Comparison of ENCODE assay signal across 24 mouse cellular contexts in the genomic region with DNA sequence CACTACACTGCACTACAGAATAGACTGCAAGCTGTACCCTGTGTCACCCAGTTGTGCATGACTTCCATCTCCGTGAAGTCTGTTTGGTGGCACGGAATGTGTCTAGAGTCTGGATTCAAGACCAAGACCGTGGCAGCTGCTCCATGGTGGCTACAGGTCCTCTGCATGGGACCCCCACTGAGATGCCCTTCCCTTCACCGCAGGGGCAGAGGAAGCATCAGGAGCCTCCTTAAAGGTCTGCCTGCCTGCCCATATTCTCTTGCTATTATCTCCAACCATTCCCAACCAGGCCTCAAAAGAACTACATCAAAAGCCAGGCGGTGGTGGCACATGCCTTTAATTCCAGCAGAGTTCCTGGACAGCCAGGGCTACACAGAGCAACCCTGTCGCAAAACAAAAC. TPM values are rescaled to one million over a fixed set of nuclear protein-coding genes. Genes with fewer than 3 reads are reported as not detected.
DNase-seq lines count a peak whose midpoint lies in the region; ATAC-seq lines count a peak whose summit lies in the region.
"Had no signal": no experiment of that assay in that cellular context is flagged by ENCODE, and none has a peak within 500 bp of the region (broad histone marks: within the 10 kb centered on the region; RNA-seq: fewer than 3 reads in every experiment).

No protein-coding gene starts in this region.

- H3K27ac ChIP-seq in heart, embryonic 10.5 days: no peak overlapping the region
- H3K27ac ChIP-seq in intestine, embryonic 14.5 days (ENCODE audit: low read depth): no peak overlapping the region
- no peak overlapping the region for H3K27ac ChIP-seq in intestine, embryonic 16.5 days (ENCODE audit: low read length)
- H3K27ac ChIP-seq: embryonic facial prominence, embryonic 10.5 days; embryonic facial prominence, embryonic 12.5 days; forebrain, embryonic 10.5 days; forebrain, embryonic 12.5 days had no signal

- H3K9ac ChIP-seq in intestine, embryonic 14.5 days (ENCODE audit: low read length): no peak overlapping the region
- H3K9ac ChIP-seq in intestine, embryonic 16.5 days (ENCODE audit: low read depth, low read length): no peak overlapping the region
- H3K9ac ChIP-seq: embryonic facial prominence, embryonic 12.5 days; forebrain, embryonic 12.5 days; forebrain, postnatal 0 days had no signal

- WGBS in heart, embryonic 10.5 days: 50% methylated on average over 6 of the region's 6 CpGs
- WGBS in intestine, embryonic 14.5 days: 62% methylated on average over 6 of the region's 6 CpGs
- WGBS in intestine, embryonic 16.5 days: 66% methylated on average over 6 of the region's 6 CpGs

- H3K36me3 ChIP-seq in heart, embryonic 10.5 days: no peaks in the 10 kb centered on the region
- H3K36me3 ChIP-seq in intestine, embryonic 14.5 days (ENCODE audit: control insufficient read depth, insufficient read depth, low read length): no peaks in the 10 kb centered on the region
- H3K36me3 ChIP-seq in intestine, embryonic 16.5 days (ENCODE audit: control insufficient read depth, insufficient read depth, low read length): no peaks in the 10 kb centered on the region
- H3K36me3 ChIP-seq: embryonic facial prominence, embryonic 10.5 days; embryonic facial prominence, embryonic 12.5 days; forebrain, embryonic 10.5 days; forebrain, embryonic 12.5 days had no signal

- H3K9me3 ChIP-seq in heart, embryonic 10.5 days: no peaks in the 10 kb centered on the region
- H3K9me3 ChIP-seq in intestine, embryonic 14.5 days (ENCODE audit: control insufficient read depth, low read length): no peaks in the 10 kb centered on the region; the same call in 1 of the 2 replicates
- H3K9me3 ChIP-seq in intestine, embryonic 16.5 days (ENCODE audit: control insufficient read depth, low read length): no peaks in the 10 kb centered on the region
- H3K9me3 ChIP-seq: embryonic facial prominence, embryonic 10.5 days; embryonic facial prominence, embryonic 12.5 days; forebrain, embryonic 10.5 days; forebrain, embryonic 12.5 days had no signal

- H3K4me1 ChIP-seq in heart, embryonic 10.5 days: peaks cover 15% of the 10 kb centered on the region
- H3K4me1 ChIP-seq in intestine, embryonic 14.5 days (replicated peaks; ENCODE audit: control insufficient read depth, insufficient read depth, low read length): no peaks in the 10 kb centered on the region
- H3K4me1 ChIP-seq in intestine, embryonic 16.5 days (ENCODE audit: control insufficient read depth, insufficient read depth, low read length): no peaks in the 10 kb centered on the region
- H3K4me1 ChIP-seq: embryonic facial prominence, embryonic 10.5 days; embryonic facial prominence, embryonic 12.5 days; forebrain, embryonic 12.5 days had no signal

- no peak overlapping the region for H3K4me2 ChIP-seq in intestine, embryonic 14.5 days (ENCODE audit: low read length)
- no peak overlapping the region for H3K4me2 ChIP-seq in intestine, embryonic 16.5 days (ENCODE audit: low read depth, low read length)
- H3K4me2 ChIP-seq: embryonic facial prominence, embryonic 12.5 days; forebrain, embryonic 12.5 days had no signal

- DNase-seq in heart, adult 11 months: peak; percentile 78
- DNase-seq in heart, embryonic 10.5 days (ENCODE audit: low spot score): no peak
- DNase-seq in intestine, embryonic 14.5 days (ENCODE audit: low spot score): no peak
- DNase-seq in thymus, postnatal 14 days: peak; percentile 14
- DNase-seq in thymus, postnatal 25 days: no peak
- DNase-seq in ZHBTc4 (ENCODE audit: low read depth, low spot score): peak; percentile 63
- no peak for DNase-seq in cerebellum, postnatal 14 days
- DNase-seq: adrenal gland, adult 2 months; adrenal gland, postnatal 10 days; adrenal gland, postnatal 25 days; B cell, adult 2 months; cerebellum, adult 11 months; cerebellum, adult 18-20 months; cerebellum, adult 8-10 months; cerebellum, adult 9-11 months; cerebellum, postnatal 25 days; forebrain, postnatal 0 days had no signal

- no peak overlapping the region for H3K4me3 ChIP-seq in heart, embryonic 10.5 days
- H3K4me3 ChIP-seq in intestine, embryonic 14.5 days (ENCODE audit: low read depth, low read length): no peak overlapping the region
- no peak overlapping the region for H3K4me3 ChIP-seq in intestine, embryonic 16.5 days (ENCODE audit: low read length)
- H3K4me3 ChIP-seq: embryonic facial prominence, embryonic 10.5 days; embryonic facial prominence, embryonic 12.5 days; forebrain, embryonic 10.5 days; forebrain, embryonic 12.5 days had no signal

- ATAC-seq in intestine, embryonic 14.5 days (replicated peaks; ENCODE audit: low FRiP score, low TSS enrichment, low read depth): 0 out of 2 replicates have a peak, but pooled peaks have one; percentile 12
- no peak for ATAC-seq in intestine, embryonic 16.5 days
- ATAC-seq: CD4-positive, CD25-positive, alpha-beta regulatory T cell, adult 4 months; forebrain, embryonic 14.5 days; forebrain, postnatal 0 days had no signal

- H3K27me3 ChIP-seq in heart, embryonic 10.5 days (ENCODE audit: insufficient read depth, poor library complexity, severe bottlenecking): no peaks in the 10 kb centered on the region
- H3K27me3 ChIP-seq in intestine, embryonic 14.5 days (replicated peaks; ENCODE audit: control insufficient read depth, insufficient read depth, low read length): no peaks in the 10 kb centered on the region
- no peaks in the 10 kb centered on the region for H3K27me3 ChIP-seq in intestine, embryonic 16.5 days (replicated peaks; ENCODE audit: control insufficient read depth, insufficient read depth, low read length)
- H3K27me3 ChIP-seq: embryonic facial prominence, embryonic 12.5 days had no signal

RNA-seq across cellular contexts. Expression of a gene that starts 14.2 kb away (rescaled TPM):
- 50.7 and 54.0 TPM in 2 replicates for polyA plus RNA-seq in heart, embryonic 10.5 days (2016; fragmentation: Nextera tagmentation; extraction: Ambion mirVana)
- 47.5 and 48.1 TPM in 2 replicates for polyA plus RNA-seq in intestine, embryonic 14.5 days (2014; fragmentation: Nextera tagmentation; extraction: Ambion mirVana)
- polyA plus RNA-seq in intestine, embryonic 16.5 days (2015; fragmentation: Nextera tagmentation; extraction: Ambion mirVana): 39.7 and 40.1 TPM in 2 replicates

RNA-seq across cellular contexts. Expression of a gene that starts 41.9 kb away (rescaled TPM):
- polyA plus RNA-seq in heart, embryonic 10.5 days (2016; fragmentation: Nextera tagmentation; extraction: Ambion mirVana): 28.1 and 34.2 TPM in 2 replicates
- 38.1 and 42.8 TPM in 2 replicates for polyA plus RNA-seq in intestine, embryonic 14.5 days (2014; fragmentation: Nextera tagmentation; extraction: Ambion mirVana)
- 27.0 and 27.8 TPM in 2 replicates for polyA plus RNA-seq in intestine, embryonic 16.5 days (2015; fragmentation: Nextera tagmentation; extraction: Ambion mirVana)

RNA-seq across cellular contexts. Expression of a gene that starts 49.0 kb away (rescaled TPM):
- 0.22 and 0.36 TPM in 2 replicates for polyA plus RNA-seq in heart, embryonic 10.5 days (2016; fragmentation: Nextera tagmentation; extraction: Ambion mirVana)
- 0.20 and 0.48 TPM in 2 replicates for polyA plus RNA-seq in intestine, embryonic 14.5 days (2014; fragmentation: Nextera tagmentation; extraction: Ambion mirVana)
- 0.13 and 0.29 TPM in 2 replicates for polyA plus RNA-seq in intestine, embryonic 16.5 days (2015; fragmentation: Nextera tagmentation; extraction: Ambion mirVana)

RNA-seq across cellular contexts. Expression of a gene that starts 51.0 kb away (rescaled TPM):
- 3.2 and 4.3 TPM in 2 replicates for polyA plus RNA-seq in heart, embryonic 10.5 days (2016; fragmentation: Nextera tagmentation; extraction: Ambion mirVana)
- 0.52 and 0.78 TPM in 2 replicates for polyA plus RNA-seq in intestine, embryonic 14.5 days (2014; fragmentation: Nextera tagmentation; extraction: Ambion mirVana)
- polyA plus RNA-seq in intestine, embryonic 16.5 days (2015; fragmentation: Nextera tagmentation; extraction: Ambion mirVana): 0.23 and 0.27 TPM in 2 replicates

Comparison
In these comparisons a context has a peak if more than half of its experiments do, and no peak if none do; other contexts are left out.
1. DNase-seq: peak in heart, adult 11 months (single experiment), thymus, postnatal 14 days (single experiment) and ZHBTc4 (single experiment); none in heart, embryonic 10.5 days (single experiment), intestine, embryonic 14.5 days (single experiment), thymus, postnatal 25 days (single experiment) and cerebellum, postnatal 14 days (0 of 2).